Mouse (Mus musculus) brain, embryonic 14.5 days (tissue): Measurements from ENCODE around the gene Tmed9.

Experiments used
- CTCF ChIP-seq: fragments of 200-500 bp; IDR thresholded peaks from 2 replicates; pipeline ENCODE4 v1.5.1; 2012; ENCODE audit warnings: inconsistent platforms, mild to moderate bottlenecking, moderate library complexity, borderline replicate concordance; ENCODE audit not compliant: insufficient read depth, insufficient read length; ENCODE audit errors: extremely low read depth
- POLR2A ChIP-seq: fragments of 200-500 bp; IDR thresholded peaks from 2 replicates; pipeline ENCODE4 v1.6.1; 2012; ENCODE audit warnings: mild to moderate bottlenecking, inconsistent platforms, borderline replicate concordance; ENCODE audit not compliant: poor library complexity, insufficient read depth, insufficient read length, severe bottlenecking; ENCODE audit errors: extremely low read depth

- TF ChIP-seq CTCF (no peak), POLR2A (no peak)
Observed at GRCm38 (mm10) chr13:55578086-55578485, 4.6 kb downstream of the Tmed9 start.
